Comparison of ENCODE assay signal across 23 mouse cellular contexts in genomic region chr3:81938924-81939323, GRCm38 (mm10). TPM values are rescaled to one million over a fixed set of nuclear protein-coding genes. Genes with fewer than 3 reads are reported as not detected.
DNase-seq lines count a peak whose midpoint lies in the region; ATAC-seq and TF ChIP-seq lines count a peak whose summit lies in the region.
"Had no signal": no experiment of that assay in that cellular context is flagged by ENCODE, and none has a peak within 500 bp of the region (broad histone marks: within the 10 kb centered on the region; RNA-seq: fewer than 3 reads in every experiment).

No protein-coding gene starts in this region.

- H3K27me3 ChIP-seq in lung, postnatal 0 days (replicated peaks; ENCODE audit: insufficient read depth, low read length), result no peaks in the 10 kb centered on the region
- H3K27me3 ChIP-seq: heart, embryonic 15.5 days; hindbrain, embryonic 12.5 days had no signal

- intact Hi-C loops in gastrocnemius, postnatal 14 days (cut with DNase I; ENCODE audit: low total_unique reads), result no loop called here
- intact Hi-C loops in left cerebral cortex, postnatal 4 days (cut with DNase I), result loop anchor here (5.0 to 10.0 kb wide), 2 partner anchors 96 to 403 kb away; no protein-coding TSS in a partner anchor

- peak; percentile 84 for TF ChIP-seq EP300 in lung, postnatal 0 days (IDR thresholded peaks at IDR 0.05)

- H3K4me3 ChIP-seq in lung, postnatal 0 days (ENCODE audit: low read depth, low read length), result no peak overlapping the region
- H3K4me3 ChIP-seq: embryonic facial prominence, embryonic 10.5 days; erythroblast, embryonic 14.5 days; heart, embryonic 15.5 days; hindbrain, embryonic 12.5 days; limb, embryonic 10.5 days had no signal

- TF ChIP-seq CTCF in lung, postnatal 0 days (IDR thresholded peaks at IDR 0.05), result no peak

- no peak overlapping the region for H3K27ac ChIP-seq in lung, postnatal 0 days (ENCODE audit: low read length)
- H3K27ac ChIP-seq: embryonic facial prominence, embryonic 10.5 days; heart, embryonic 15.5 days; hindbrain, embryonic 12.5 days; limb, embryonic 10.5 days; liver, embryonic 14.5 days had no signal

- no peak overlapping the region for H3K9ac ChIP-seq in lung, postnatal 0 days (replicated peaks; ENCODE audit: low read depth)
- H3K9ac ChIP-seq: heart, embryonic 15.5 days; hindbrain, embryonic 12.5 days; liver, embryonic 14.5 days had no signal

- 35% methylated on average over 3 of the region's 3 CpGs for WGBS in lung, postnatal 0 days

- H3K9me3 ChIP-seq in lung, postnatal 0 days (ENCODE audit: low read length), result no peaks in the 10 kb centered on the region
- H3K9me3 ChIP-seq: embryonic facial prominence, embryonic 10.5 days; heart, embryonic 15.5 days; hindbrain, embryonic 12.5 days; limb, embryonic 10.5 days had no signal

- peak; percentile 67 for ATAC-seq in lung, postnatal 0 days

- no peak overlapping the region for H3K4me2 ChIP-seq in lung, postnatal 0 days (replicated peaks; ENCODE audit: low read depth, low read length)
- H3K4me2 ChIP-seq: heart, embryonic 15.5 days; hindbrain, embryonic 12.5 days had no signal

- H3K36me3 ChIP-seq in lung, postnatal 0 days (ENCODE audit: insufficient read depth, low read length), result no peaks in the 10 kb centered on the region
- H3K36me3 ChIP-seq: embryonic facial prominence, embryonic 10.5 days; heart, embryonic 15.5 days; hindbrain, embryonic 12.5 days; limb, embryonic 10.5 days had no signal

- peak; percentile 10 for DNase-seq in gastrocnemius, adult 18-20 months (ENCODE audit: low spot score)
- DNase-seq in gastrocnemius, postnatal 14 days, result no peak
- peak; percentile 13 for DNase-seq in ovary, postnatal 14 days (ENCODE audit: low spot score)
- no peak for DNase-seq in ovary, postnatal 10 days (ENCODE audit: low spot score)
- DNase-seq in lung, postnatal 0 days (ENCODE audit: low spot score), result peak; percentile 82
- peak; percentile 38 for DNase-seq in yolk sac, embryonic 10.5 days (ENCODE audit: low spot score)
- no peak for DNase-seq in left cerebral cortex, postnatal 4 days
- no peak for DNase-seq in left cerebral cortex, adult 8-10 months (ENCODE audit: low spot score in 2 of 2)
- DNase-seq: cerebellum, adult 11 months; cerebellum, postnatal 25 days; right cerebral cortex, adult 18-20 months; thymus, postnatal 36 days had no signal

- H3K4me1 ChIP-seq in lung, postnatal 0 days (ENCODE audit: insufficient read depth, low read depth, low read length), result no peaks in the 10 kb centered on the region
- H3K4me1 ChIP-seq: hindbrain, embryonic 12.5 days; limb, embryonic 10.5 days had no signal

RNA-seq across cellular contexts. Expression of gene Ctso, which starts 6.5 kb away (rescaled TPM):
- 1 to 10 TPM; 5.0 to 5.4 TPM for total RNA-seq in gastrocnemius, adult 18-20 months (2021)
- total RNA-seq in gastrocnemius, postnatal 14 days (2021), result 1 to 10 TPM; 4.1 to 4.7 TPM
- 38.6 and 41.7 TPM in 2 replicates for polyA plus RNA-seq in lung, postnatal 0 days (2015; fragmentation: Nextera tagmentation; extraction: Ambion mirVana)
- 1 to 10 TPM; 6.4 to 7.6 TPM for total RNA-seq in left cerebral cortex, postnatal 4 days (2021)
- total RNA-seq in left cerebral cortex, adult 8-10 months (2022), result 10 to 100 TPM; 19.8 to 24.9 (median 22.2) TPM

RNA-seq across cellular contexts. Expression of gene Tdo2, which starts 37.1 kb away (rescaled TPM):
- total RNA-seq in gastrocnemius, adult 18-20 months (2021), result under 1 TPM in 1 of 2 experiments, not detected in 1; 0.71 TPM
- not detected for total RNA-seq in gastrocnemius, postnatal 14 days (2021)
- 0.76 and 1.8 TPM in 2 replicates for polyA plus RNA-seq in lung, postnatal 0 days (2015; fragmentation: Nextera tagmentation; extraction: Ambion mirVana)
- total RNA-seq in left cerebral cortex, postnatal 4 days (2021), result 1 to 10 TPM; 1.3 to 1.7 TPM
- total RNA-seq in left cerebral cortex, adult 8-10 months (2022), result 1 to 10 TPM in 1 of 4 experiments, under 1 TPM in 3; 0.34 to 1.0 (median 0.91) TPM
- polyA plus RNA-seq: C2C12; erythroblast, embryonic 14.5 days; hindbrain, embryonic 12.5 days; spleen, adult 2 months had no signal

RNA-seq across cellular contexts. Expression of gene Asic5, which starts 43.2 kb away (rescaled TPM):
- not detected for total RNA-seq in gastrocnemius, adult 18-20 months (2021)
- total RNA-seq in gastrocnemius, postnatal 14 days (2021), result not detected
- polyA plus RNA-seq in lung, postnatal 0 days (2015; fragmentation: Nextera tagmentation; extraction: Ambion mirVana), result 0.12 TPM in 1 of 2 replicates, not detected in the other
- not detected for total RNA-seq in left cerebral cortex, postnatal 4 days (2021)
- not detected for total RNA-seq in left cerebral cortex, adult 8-10 months (2022)
- total RNA-seq: gastrocnemius, postnatal 4 days; layer of hippocampus, postnatal 10 days had no signal
- polyA plus RNA-seq: C2C12; embryonic facial prominence, embryonic 10.5 days; erythroblast, embryonic 14.5 days; heart, embryonic 15.5 days; hindbrain, embryonic 12.5 days; limb, embryonic 10.5 days; liver, embryonic 14.5 days; neural tube, embryonic 14.5 days; spleen, adult 2 months had no signal

Comparison
In these comparisons a context has a peak if more than half of its experiments do, and no peak if none do; other contexts are left out.
1. DNase-seq: peak in gastrocnemius, adult 18-20 months (single experiment), ovary, postnatal 14 days (single experiment), lung, postnatal 0 days (single experiment) and yolk sac, embryonic 10.5 days (single experiment); none in gastrocnemius, postnatal 14 days (single experiment), ovary, postnatal 10 days (single experiment), left cerebral cortex, postnatal 4 days (single experiment) and left cerebral cortex, adult 8-10 months (0 of 2).